Mouse (Mus musculus): ENCODE data around the gene Fgfr1op2.

The Fgfr1op2 gene

DNA sequence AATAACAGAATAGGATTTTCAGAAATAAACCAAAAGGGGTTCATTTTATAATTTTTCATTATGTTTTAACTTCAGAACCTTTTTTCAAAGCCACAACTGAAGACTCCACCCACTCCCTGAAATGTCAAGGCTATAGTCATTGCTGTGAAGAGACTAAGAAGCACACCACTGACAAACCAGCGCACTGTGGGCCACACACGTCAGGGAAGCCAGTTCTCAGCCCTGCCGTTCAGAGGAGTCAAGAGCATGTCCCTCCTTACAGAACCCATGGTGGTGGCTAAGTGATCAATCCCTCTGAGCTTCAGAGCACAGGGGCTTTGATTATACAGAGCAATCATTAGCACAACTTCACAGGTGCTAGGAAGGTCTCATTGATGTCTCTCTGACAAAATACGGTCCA lies 25.6 kb downstream of the Fgfr1op2 start:
- in situ Hi-C loops (cut with MboI, MseI), result no loop called here

DNA sequence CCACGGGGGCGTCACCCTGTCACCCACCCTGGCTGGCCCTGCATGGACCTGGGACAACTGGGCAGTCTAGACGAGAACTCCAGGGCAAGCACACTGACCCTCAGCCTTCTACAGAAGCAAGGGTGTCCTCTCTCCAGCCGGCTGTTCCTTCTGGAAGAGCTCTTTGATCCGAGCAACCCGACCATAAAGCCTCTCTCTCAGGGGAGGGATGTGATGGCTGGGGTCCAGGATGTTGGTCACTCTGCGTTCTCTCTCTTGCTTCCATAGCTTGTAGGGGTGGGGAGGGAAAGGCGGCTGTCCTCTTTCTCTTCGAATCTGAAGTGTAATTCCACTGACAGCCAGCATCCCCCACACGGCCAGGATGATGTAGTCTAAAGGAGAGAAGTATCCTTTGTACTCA lies 26.6 kb downstream of the Fgfr1op2 start:
- in situ Hi-C loops (cut with MboI, MseI), result no loop called here

DNA sequence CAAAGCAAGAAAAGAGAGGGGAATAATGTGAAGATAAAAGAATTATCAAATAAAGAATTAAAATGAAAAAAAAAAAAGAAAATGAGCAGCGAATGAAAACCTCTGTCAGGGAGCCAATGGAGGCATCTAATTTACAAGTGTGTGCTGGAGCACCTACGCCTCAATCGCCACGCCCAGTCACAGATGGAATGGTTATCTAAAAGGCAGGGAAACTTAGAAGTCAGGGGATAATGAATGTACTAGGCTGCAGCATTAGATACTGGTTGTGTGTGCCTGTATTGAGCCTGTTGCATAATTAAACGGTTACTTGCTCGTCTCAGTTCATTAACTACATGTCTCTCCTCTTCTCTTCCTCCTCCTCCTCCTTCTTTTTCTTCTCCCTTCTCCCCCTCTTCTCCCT lies 34.4 kb downstream of the Fgfr1op2 start:
- in situ Hi-C loops (cut with MboI, MseI), result no loop called here

DNA sequence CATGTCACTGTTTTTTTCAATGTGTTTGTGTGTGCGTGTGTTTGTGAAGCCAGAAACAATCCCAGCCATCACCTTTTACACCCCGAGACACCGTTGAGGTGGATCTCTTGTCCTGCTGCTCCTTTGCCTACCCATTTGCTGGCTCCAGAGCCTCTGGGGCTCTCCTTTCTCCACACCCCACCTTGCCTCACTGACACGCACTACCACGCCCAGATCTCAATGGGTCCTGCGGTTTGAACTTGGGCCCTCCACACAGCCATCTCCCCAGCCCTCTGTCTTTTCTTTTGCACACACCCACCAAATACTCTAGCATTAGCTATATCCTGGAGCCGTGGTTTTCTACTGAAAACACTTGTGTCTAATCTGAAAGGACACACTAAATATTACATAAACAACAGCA lies 34.9 kb downstream of the Fgfr1op2 start:
- in situ Hi-C loops (cut with MboI, MseI), result no loop called here

DNA sequence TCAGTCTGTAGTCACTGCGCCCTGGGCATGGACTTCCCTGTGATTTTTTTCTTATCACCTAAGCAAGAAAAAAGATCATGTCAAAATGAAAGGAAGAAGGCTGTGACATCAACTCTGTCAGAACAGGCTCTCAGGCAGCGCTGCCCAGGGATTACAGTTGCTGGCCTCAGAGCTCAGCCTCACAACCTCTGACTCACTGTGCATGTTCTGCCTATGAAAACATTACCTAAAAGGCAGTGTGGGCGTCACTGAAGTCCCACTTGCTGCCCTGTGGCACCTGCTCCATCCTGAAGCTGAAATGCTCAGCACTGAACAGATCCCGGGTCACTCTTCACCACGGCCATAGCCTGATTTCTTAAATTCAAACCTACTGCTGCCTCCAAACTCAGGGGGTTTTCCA lies 35.7 kb downstream of the Fgfr1op2 start:
- in situ Hi-C loops (cut with MboI, MseI), result no loop called here

DNA sequence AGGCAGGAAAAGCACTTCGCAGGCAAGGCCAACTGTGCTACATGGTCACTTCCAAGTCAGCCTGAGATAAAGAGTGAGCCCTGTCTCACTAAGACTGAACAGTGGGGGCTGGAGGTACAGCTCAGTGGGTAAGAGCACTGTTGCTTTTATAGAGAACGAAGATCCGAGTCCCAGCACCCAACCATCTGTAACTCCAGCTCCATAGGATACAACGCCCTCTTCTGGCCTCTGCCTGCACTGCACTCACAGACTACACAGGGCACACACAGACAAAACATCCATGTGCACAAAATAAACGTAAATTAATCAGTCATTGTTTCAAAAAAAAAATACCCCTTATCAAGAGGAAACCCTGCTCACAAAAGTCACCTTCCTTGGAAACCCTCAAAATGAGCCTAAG lies 36.9 kb downstream of the Fgfr1op2 start:
- in situ Hi-C loops (cut with MboI, MseI), result no loop called here

DNA sequence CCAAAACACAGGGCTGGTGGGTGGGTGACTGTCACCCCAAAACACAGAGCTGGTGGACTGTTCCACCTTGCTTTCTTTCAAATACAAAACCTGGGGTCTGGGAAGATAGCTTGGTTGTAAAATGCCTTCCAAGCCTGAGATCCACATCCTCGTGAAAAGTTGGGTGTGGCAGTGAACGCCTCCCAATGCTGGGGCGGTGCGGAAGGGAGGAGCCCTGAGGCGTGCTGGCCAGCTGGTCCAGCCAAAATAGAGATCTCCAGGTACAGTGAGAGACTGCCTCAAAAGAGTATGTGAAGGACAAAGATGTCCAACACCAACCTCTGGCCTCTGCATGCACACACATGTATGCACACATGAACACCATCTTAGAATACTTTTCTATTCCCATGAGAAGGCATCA lies 37.5 kb downstream of the Fgfr1op2 start:
- in situ Hi-C loops (cut with MboI, MseI), result no loop called here

DNA sequence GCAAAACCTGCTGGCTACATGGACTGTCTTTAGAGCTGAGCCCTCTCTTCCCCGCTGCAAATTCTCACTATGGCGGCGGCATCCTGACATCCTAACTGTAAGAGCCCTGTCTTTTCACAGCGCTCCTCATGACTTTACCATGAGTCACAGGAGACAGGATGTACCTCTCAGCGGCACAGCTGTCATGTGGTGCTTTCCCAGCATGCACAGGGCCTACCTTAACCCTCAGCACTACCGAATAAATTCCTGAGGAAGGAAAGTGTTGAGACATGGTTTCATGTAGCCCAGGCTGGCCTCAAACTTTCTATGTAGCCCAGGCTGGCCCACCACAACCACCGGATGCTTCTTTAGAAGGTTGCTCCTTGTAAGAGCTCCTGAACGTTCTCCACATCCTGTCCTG lies 38.9 kb downstream of the Fgfr1op2 start:
- in situ Hi-C loops (cut with MboI, MseI), result no loop called here

DNA sequence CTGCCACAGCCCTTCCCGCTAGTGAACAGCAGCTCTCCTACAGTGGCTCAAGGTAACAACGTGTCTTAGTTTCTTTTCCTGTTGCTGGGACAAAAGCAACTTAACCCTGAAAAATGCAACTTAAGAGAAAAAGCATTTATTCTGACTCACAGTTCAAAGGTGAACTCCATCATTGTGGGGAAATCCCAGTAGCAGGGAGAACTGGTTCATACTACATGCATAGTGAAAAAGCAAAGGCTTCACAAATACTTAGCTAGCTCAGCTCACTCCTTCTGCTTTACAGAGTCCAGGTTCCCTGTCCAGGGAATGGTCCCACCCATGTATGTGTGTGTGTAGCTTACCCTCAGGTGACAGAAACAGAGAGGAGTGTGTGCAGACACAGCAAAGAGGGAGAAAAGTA lies 39.7 kb downstream of the Fgfr1op2 start:
- in situ Hi-C loops (cut with MboI, MseI), result no loop called here

DNA sequence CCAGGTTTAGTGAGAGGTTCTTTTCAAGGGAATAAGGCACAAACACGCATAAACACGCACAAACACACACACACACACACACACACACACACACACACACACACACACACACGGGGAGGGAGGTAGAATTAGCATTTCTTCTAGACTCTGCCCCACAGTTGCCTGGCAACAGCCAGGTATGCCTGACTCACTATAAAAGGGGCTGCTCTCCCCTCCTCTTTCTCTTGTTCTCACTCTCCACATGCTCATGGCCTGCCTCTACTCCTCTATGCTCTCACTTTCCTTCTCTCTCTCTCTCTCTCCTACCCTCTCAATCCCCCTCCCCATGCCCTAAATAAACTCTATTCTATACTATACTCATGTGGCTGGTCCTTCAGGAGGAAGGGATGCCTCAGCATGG lies 51.1 kb downstream of the Fgfr1op2 start:
- in situ Hi-C loops (cut with MboI, MseI), result no loop called here

DNA sequence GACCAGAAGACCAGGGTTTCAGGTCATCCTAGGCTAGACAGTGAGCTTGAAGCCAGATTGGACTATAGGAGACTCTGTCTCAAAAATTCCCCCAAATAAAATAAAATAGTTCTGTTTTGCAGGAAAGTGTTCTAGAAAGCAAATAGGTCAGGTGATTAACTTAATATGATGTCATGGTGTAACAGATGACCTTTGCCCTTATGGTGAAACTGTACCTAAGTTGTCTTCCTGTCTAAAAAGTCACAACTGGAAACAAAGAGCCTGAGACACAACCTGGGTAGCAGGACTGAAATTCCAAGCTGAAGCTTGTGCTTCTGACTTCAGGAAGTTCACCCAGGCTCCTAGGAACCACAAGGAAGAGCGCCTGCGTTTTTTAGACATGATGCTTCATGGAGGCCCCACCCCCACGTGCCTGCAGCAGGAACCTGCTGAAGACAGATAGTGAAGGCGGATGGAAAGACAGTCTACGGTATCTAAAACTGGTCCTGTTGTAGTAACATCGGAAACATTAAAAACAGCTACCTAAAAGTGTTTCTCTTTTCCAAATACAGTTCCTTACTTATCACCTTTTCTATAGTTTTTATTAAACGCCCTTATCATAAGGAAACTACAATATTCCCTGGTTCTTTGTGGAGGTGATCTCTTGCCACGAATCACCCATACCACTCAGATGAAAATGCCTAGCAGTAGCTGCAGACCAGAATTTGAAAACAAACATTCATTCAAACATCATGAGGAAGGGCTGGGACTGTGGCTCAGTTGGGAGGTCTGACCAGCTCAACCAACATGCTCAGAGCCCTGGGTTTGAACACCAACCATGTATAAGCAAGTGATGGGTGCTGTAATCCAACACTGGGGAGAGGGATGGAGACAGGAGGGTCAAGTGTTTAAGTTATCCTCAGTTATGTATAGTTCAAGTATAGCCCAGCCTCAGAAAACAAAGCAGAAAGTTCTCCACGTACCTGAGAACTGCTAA lies 53.1 kb downstream of the Fgfr1op2 start:
- in situ Hi-C loops (cut with MboI, MseI), result no loop called here

DNA sequence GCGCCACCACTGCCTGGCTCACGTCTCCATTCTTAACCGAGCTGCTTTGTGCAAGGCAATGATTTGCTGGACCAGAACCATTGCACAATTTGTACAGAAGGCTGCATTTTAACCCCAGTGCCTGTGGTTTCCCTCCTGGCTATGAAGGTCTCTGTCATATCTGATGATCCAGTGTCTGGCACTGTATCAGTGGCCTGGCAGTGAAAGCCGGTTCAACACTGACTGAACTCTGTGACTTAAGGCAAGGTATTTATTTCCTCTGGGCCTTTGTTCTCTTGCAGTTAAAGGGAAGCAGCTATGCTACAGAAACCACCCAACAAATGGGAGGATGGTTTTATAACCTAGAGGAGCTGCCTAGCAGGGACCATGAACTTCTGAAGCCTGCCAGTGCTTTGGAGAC lies 54.0 kb downstream of the Fgfr1op2 start:
- in situ Hi-C loops (cut with MboI, MseI), result no loop called here

DNA sequence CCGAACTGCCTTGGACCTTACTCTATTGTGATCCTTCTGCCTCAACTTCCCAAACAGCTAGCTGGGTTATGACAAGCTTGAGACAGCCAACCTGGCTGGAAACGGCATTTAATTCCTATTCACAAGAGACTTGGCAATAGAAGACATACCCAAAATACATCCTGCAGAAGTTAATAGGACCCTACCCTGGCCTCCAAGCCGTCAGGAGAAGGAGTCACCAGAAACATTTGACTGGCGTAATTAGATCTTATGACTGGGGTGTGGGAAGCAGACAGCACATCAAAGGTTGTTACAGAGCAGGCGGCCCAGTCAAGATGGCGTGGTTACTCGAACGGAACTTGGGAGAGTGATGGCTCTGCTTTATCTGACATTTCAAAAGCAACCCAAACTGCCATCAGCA lies 54.8 kb downstream of the Fgfr1op2 start:
- in situ Hi-C loops (cut with MboI, MseI), result no loop called here

DNA sequence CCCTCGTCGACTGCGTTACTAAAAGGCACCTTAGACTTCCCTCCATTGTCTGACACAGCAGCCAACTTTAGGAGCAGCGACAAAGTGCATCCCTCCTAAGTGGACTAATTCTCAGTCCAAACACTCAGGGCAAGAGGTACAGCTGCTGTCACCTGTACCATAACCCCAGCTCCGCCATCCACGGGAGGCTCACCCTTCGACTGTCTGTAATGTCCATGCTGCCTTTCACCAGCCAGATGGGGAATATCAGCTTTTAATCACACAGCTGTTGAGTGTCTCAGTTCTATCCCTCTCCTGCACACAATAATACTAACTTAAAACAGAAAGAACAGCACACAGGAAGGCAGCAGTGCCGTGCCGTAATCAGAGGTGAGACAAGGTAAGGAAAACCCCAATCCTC lies 55.4 kb downstream of the Fgfr1op2 start:
- in situ Hi-C loops (cut with MboI, MseI), result no loop called here

DNA sequence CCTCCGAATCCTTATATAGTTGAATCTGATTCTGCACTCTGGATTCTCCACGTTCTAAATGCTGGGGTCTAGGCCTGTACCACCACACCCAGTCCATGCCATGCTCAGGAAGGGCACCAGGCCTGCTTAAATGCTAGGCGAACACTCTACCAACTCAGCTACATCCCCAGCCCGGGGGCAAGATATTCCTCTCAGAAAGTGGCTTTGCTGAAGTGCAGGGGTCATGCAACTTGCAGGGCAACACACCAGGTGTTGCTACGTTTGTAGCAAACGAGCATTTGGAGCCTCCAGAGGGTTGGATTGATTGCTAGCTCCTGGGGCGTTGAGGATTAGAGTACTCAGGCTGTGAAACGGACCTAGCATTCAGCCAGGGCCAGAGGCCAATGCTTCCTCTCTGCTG lies 56.1 kb downstream of the Fgfr1op2 start:
- in situ Hi-C loops (cut with MboI, MseI), result no loop called here

DNA sequence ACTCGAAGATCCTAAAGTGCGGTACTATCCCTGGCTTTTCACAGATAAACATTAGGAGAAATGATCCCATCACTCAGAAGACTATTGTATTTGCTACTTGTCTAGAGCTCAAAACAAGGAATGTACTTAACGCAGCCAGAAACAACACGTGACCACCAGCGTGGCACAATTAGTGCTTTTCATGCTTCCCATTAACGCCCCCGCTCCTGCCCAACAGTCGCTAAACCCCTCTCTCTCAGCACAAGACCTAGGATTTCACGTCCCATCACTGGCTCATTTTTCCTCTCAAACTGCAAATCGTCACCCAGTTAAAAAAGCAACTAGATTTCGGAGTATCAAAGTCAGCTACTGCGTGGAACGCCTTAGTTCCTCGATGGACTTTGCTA lies 56.6 kb downstream of the Fgfr1op2 start:
- in situ Hi-C loops (cut with MboI, MseI), result no loop called here

DNA sequence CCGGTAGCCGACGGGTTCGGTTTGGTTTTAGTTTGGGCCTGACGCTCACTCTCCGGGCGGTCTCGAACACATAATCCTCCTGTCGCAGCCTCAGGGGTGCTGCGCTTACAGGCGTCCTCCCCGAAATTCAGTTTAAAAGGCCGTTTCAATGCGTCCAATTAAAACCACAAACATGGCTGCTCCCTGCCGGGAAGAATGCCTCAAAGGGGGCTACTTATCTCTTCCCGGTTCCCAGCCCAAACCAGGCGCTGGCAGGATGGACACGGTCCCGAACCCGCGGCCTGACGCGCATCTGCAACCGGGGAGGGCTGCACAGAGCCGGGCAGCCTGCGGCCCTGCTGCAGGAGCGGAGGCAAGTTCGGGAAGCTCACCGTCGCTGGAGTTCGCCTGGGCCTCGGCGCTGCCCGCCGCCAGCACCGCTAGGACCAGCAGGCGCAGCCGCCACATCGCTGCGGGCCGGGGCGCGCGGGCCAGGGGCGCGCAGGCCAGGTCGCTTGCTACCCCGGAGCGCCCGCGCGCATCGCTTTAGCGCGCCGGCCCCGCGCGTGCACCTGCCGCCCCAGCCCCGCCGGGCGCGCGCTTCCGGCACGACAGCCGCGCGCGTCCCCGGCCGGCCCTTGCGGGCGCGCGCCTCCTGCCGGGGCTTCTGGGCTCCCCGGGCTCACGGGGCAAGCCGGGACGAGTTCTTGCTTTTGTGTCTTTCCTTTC lies 57.2 kb downstream of the Fgfr1op2 start:
- in situ Hi-C loops (cut with MboI, MseI), result no loop called here

DNA sequence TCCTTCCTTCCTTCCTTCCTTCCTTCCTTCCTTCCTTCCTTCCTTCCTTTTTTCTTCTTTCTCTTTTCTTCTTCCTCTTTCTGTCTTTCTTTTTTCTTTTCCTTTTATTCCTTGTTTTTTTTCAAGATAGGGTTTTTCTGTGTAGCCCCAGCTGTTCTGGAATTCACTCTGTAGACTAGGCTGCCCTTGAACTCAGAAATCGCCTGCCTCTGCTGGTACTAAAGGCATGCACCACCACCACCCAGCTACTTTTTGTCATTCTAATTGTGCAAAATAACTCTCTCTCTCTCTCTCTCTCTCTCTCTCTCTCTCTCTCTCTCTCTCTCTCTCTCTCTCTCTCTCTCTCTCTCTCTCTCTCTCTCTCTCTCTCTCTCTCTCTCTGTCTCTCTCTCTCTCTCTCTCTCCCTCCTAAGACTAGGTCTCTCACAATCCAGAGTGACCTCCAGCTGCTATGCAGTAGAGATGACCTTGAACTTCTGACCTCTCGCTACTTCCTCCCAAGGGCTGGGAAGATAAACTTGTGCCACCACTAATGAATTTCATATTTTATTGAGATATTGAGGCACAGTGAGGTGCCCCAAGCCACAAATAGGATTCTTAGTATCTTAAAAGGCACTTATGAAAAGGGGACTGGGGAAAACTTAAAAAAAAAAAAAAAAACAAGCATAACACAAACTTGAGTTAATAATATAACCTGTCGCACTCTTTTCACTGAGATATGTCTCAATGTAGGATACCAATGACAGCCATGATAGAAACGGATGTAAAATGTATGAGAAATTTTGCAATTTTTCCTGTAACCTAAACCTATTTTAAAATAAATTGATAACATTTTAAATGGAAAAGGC lies 58.0 kb downstream of the Fgfr1op2 start:
- in situ Hi-C loops (cut with MboI, MseI), result no loop called here

DNA sequence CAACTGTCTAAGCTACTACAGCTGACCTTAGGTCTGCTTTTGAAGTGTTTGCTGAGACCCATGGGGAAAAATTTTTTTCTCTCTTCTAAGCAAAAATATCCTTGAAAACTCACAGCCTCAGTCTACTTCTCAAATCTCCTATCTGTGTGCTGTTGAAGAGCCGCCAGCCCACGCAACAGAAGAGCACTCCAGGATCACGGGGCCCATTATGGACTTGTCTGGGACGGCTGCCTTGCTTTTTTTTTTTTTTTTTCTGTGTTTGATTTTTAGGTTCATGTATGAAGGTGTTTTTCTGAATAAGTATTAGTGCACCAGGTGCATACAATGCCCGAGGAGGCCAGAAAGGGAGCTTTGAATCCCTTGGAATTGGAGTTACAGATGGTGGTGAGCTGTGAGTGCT lies 59.5 kb downstream of the Fgfr1op2 start:
- in situ Hi-C loops (cut with MboI, MseI), result no loop called here

DNA sequence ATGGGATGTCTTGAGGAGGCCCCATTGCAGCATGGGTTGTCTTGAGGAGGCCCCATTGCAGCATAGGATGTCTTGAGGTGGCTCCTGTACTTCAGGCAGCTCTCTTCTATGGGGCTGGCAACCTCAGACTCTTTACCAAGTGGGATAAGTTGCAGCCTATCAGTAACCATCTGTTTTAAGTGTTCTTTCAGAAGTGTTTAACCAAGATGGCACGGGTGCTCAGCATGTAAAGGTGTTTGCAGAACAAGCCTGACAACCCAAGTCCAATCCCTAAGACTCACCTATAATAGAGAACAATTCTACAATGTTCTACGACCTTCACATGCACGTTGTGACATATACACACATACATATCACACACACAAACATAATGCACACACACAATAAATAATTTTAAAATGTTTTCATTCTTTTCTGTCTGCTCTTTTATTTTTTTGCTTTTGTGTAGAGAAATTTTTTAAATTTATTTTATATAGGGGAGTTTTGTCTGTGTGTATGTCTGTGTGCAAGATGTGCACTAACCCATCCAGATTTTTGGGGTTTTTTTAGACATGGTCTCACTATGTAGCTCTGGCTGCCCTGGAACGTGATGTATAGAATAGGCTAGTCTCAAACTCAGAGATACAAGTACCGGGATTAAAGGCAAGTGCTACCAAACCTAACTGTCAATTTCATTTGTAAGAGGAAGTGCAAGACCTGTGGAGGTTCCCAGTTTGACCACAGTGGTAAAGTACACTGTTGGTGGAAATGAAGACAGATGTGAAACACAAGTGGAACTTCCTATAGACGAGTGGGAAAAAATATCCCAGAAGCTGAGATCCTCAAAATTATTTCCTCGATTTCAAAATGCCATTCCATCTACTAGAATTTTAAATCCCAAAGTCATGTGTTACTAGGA lies 63.3 kb downstream of the Fgfr1op2 start:
- in situ Hi-C loops (cut with MboI, MseI), result loop anchor here (5.0 kb wide), 1 partner anchor 63 kb away; the partner anchor contains the start of genes Fgfr1op2 and Ints13

DNA sequence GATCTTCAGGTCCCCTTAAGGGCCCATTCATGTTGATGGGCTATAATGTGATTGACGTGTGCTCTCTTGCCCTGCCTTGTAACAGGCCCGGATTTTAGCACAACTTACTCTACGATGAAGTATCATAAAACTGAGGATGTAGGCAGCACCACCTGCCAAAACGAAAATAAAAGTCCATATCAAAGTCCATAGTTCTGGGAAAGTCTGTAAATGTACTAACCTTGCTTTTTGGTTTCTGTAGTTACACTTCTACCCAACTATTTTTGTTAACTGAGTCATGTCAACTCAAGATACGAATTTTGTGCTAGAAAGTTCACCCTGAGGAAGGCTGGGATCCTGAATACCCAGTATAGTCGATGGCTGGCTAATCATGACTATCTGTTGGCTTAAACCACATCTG lies 64.0 kb downstream of the Fgfr1op2 start:
- in situ Hi-C loops (cut with MboI, MseI), result loop anchor here (5.0 kb wide), 1 partner anchor 64 kb away; the partner anchor contains the start of genes Fgfr1op2 and Ints13
